Mouse (Mus musculus) kidney, postnatal 14 days (tissue): Measurements from ENCODE around the gene Hmg20b.

ENCODE experiments used
- DNase-seq: peaks from one replicate; pipeline ENCODE4 v3.0.0; 2022; ENCODE audit warnings: mixed read lengths

Gene Hmg20b

GRCm38 (mm10) chr10:81354738-81355477, 4.6 kb upstream of the Hmg20b start:
- DNase-seq = no peak

- no peak for DNase-seq
These were observed 1.5 kb upstream of the Hmg20b start for GRCm38 (mm10) chr10:81351678-81352291.

GRCm38 (mm10) chr10:81349961-81350350, 324 bp downstream of the Hmg20b start:
- DNase-seq = no peak

GRCm38 (mm10) chr10:81349146-81349545, 1.1 kb downstream of the Hmg20b start:
- peak; percentile 74 for DNase-seq

GRCm38 (mm10) chr10:81346453-81347067, 3.7 kb downstream of the Hmg20b start:
- peak; percentile 88 for DNase-seq

GRCm38 (mm10) chr10:81345162-81345534, 5.1 kb downstream of the Hmg20b start:
- no peak for DNase-seq

GRCm38 (mm10) chr10:81344421-81345161, 5.7 kb downstream of the Hmg20b start:
- DNase-seq = no peak

GRCm38 (mm10) chr10:81342686-81343505, 7.4 kb downstream of the Hmg20b start, which contains the start of gene Gipc3:
Gene Gipc3 (minus strand): TSS chr10:81343266.
- DNase-seq = no peak

- peak; percentile 81 for DNase-seq
These were observed 8.8 kb downstream of the Hmg20b start for GRCm38 (mm10) chr10:81341333-81341949.

- no peak for DNase-seq
These were observed 9.5 kb downstream of the Hmg20b start for GRCm38 (mm10) chr10:81340551-81341332.

- no peak for DNase-seq
These were observed 13.7 kb downstream of the Hmg20b start for GRCm38 (mm10) chr10:81336558-81336957.

- no peak for DNase-seq
These were observed 14.6 kb downstream of the Hmg20b start for GRCm38 (mm10) chr10:81335393-81336340.

- DNase-seq = no peak
These were observed 16.0 kb downstream of the Hmg20b start for GRCm38 (mm10) chr10:81334324-81334723.

GRCm38 (mm10) chr10:81332277-81332676, 18.0 kb downstream of the Hmg20b start:
- DNase-seq = no peak

- peak; percentile 61 for DNase-seq
These were observed 20.3 kb downstream of the Hmg20b start for GRCm38 (mm10) chr10:81330007-81330406.

- DNase-seq = peak; percentile 64
These were observed 20.9 kb downstream of the Hmg20b start for GRCm38 (mm10) chr10:81329194-81329975.

GRCm38 (mm10) chr10:81328386-81328785, 21.9 kb downstream of the Hmg20b start, which contains the start of gene Tbxa2r:
Gene Tbxa2r (plus strand): TSS chr10:81328731.
- DNase-seq = peak; percentile 76

GRCm38 (mm10) chr10:81327959-81328358, 22.3 kb downstream of the Hmg20b start:
- peak; percentile 63 for DNase-seq

GRCm38 (mm10) chr10:81326858-81327257, 23.4 kb downstream of the Hmg20b start:
- peak; percentile 80 for DNase-seq
